Mouse (Mus musculus) CH12.LX (cell line): ENCODE results near the gene Hacl1. TPM values are rescaled to one million over a fixed set of nuclear protein-coding genes. Genes with fewer than 3 reads are reported as not detected.

ENCODE experiments used
- DNase-seq: peaks from one replicate; pipeline ENCODE4 v3.0.0-alpha.2; 2013; ENCODE audit errors: extremely low read depth
- H3K27ac ChIP-seq: 2 replicates; pipeline ENCODE4 v1.5.1; 2012; ENCODE audit warnings: low read depth, mild to moderate bottlenecking, control low read depth, moderate library complexity; ENCODE audit not compliant: insufficient read depth
- H3K27me3 ChIP-seq: replicated peaks from 2 replicates; pipeline ENCODE3; 2012; ENCODE audit warnings: inconsistent platforms
- H3K36me3 ChIP-seq, 2 experiments: replicated peaks in 1 of 2; 2 replicates each; pipeline versions ENCODE3 to v1.6.1; 2012; ENCODE audit warnings: inconsistent platforms in 1 of 2, low read length in 1 of 2, mild to moderate bottlenecking in 1 of 2, mixed read lengths in 1 of 2, moderate library complexity in 1 of 2; ENCODE audit not compliant: control insufficient read depth in 1 of 2, insufficient read depth in 1 of 2
- H3K4me1 ChIP-seq, 2 experiments: 2 replicates each; pipeline ENCODE4 v1.6.1; 2012; ENCODE audit warnings: inconsistent platforms in 1 of 2, moderate library complexity in 1 of 2; ENCODE audit not compliant: insufficient read depth in 2 of 2, control insufficient read depth in 1 of 2
- H3K4me2 ChIP-seq: 2 replicates; pipeline ENCODE4 v1.6.1; 2012; ENCODE audit warnings: low read depth, mild to moderate bottlenecking, control low read depth; ENCODE audit not compliant: poor library complexity, insufficient read depth, severe bottlenecking
- H3K4me3 ChIP-seq, 3 experiments: fragments of 150-350 bp in 1 of 3; sonication (generic) in 1 of 3; replicated peaks in 1 of 3; 2 replicates each; pipeline versions ENCODE3 to v1.5.1; 2011 to 2012; ENCODE audit warnings: low read depth in 2 of 3, low read length in 2 of 3, mild to moderate bottlenecking in 2 of 3, moderate library complexity in 2 of 3, control low read depth in 1 of 3, improper control_type of control experiment in 1 of 3, inconsistent platforms in 1 of 3, mixed read lengths in 1 of 3; ENCODE audit not compliant: poor library complexity in 1 of 3
- H3K79me2 ChIP-seq: replicated peaks from 2 replicates; pipeline ENCODE4 v1.6.1; 2012; ENCODE audit warnings: mild to moderate bottlenecking, moderate library complexity; ENCODE audit not compliant: control insufficient read depth, poor library complexity, insufficient read depth, severe bottlenecking; ENCODE audit errors: extremely low read depth
- H3K9ac ChIP-seq: 2 replicates; pipeline ENCODE4 v1.6.1; 2012; ENCODE audit warnings: low read depth, mild to moderate bottlenecking, control low read depth, moderate library complexity; ENCODE audit not compliant: insufficient read depth
- H3K9me3 ChIP-seq: replicated peaks from 2 replicates; pipeline ENCODE3; 2012; ENCODE audit warnings: low read length, inconsistent platforms, mixed read lengths
- BHLHE40 ChIP-seq: IDR thresholded peaks from 2 replicates; pipeline ENCODE4 v1.6.1; 2011; ENCODE audit warnings: mild to moderate bottlenecking, low read depth, low read length, improper control_type of control experiment
- CHD1 ChIP-seq: IDR thresholded peaks from 2 replicates; pipeline ENCODE4 v1.6.1; 2012; ENCODE audit warnings: low read depth, low read length, improper control_type of control experiment, inconsistent platforms
- CTCF ChIP-seq, 2 experiments: IDR thresholded peaks in 1 of 2; conservative IDR thresholded peaks in 1 of 2; 2 replicates each; pipeline ENCODE4 v1.5.1; 2011 to 2012; ENCODE audit warnings: low read depth in 2 of 2, low read length in 2 of 2, improper control_type of control experiment in 1 of 2, inconsistent platforms in 1 of 2, mild to moderate bottlenecking in 1 of 2, moderate library complexity in 1 of 2
- E2F4 ChIP-seq: IDR thresholded peaks from 2 replicates; pipeline ENCODE4 v1.6.1; 2011; ENCODE audit warnings: low read depth, low read length, improper control_type of control experiment; ENCODE audit not compliant: insufficient replicate concordance
- ELF1 ChIP-seq: IDR thresholded peaks from 2 replicates; pipeline ENCODE4 v1.6.1; 2014; ENCODE audit warnings: low read depth, mild to moderate bottlenecking, inconsistent platforms, low read length, improper control_type of control experiment
- EP300 ChIP-seq: IDR thresholded peaks from 2 replicates; pipeline ENCODE4 v1.6.1; 2011; ENCODE audit warnings: low read length, improper control_type of control experiment
- GABPA ChIP-seq: IDR thresholded peaks from 2 replicates; pipeline ENCODE4 v1.6.1; 2012; ENCODE audit warnings: low read depth, low read length, improper control_type of control experiment, inconsistent platforms; ENCODE audit not compliant: insufficient replicate concordance
- HCFC1 ChIP-seq: IDR thresholded peaks from 2 replicates; pipeline ENCODE4 v1.6.1; 2012; ENCODE audit warnings: low read depth, mild to moderate bottlenecking, inconsistent platforms, low read length, improper control_type of control experiment
- IRF4 ChIP-seq: IDR thresholded peaks from 2 replicates; pipeline ENCODE4 v1.6.1; 2014; ENCODE audit warnings: low read depth, mild to moderate bottlenecking, inconsistent platforms, low read length, improper control_type of control experiment
- JUN ChIP-seq: IDR thresholded peaks from 2 replicates; pipeline ENCODE4 v1.6.1; 2011; ENCODE audit warnings: low read depth, mild to moderate bottlenecking, low read length, improper control_type of control experiment, moderate library complexity; ENCODE audit not compliant: insufficient read depth
- JUND ChIP-seq: conservative IDR thresholded peaks from 2 replicates; pipeline ENCODE4 v1.6.1; 2011; ENCODE audit warnings: low read depth, low read length, improper control_type of control experiment
- KAT2A ChIP-seq: IDR thresholded peaks from 2 replicates; pipeline ENCODE4 v1.6.1; 2012; ENCODE audit warnings: low read length, improper control_type of control experiment, inconsistent platforms; ENCODE audit not compliant: insufficient replicate concordance
- MAX ChIP-seq: IDR thresholded peaks from 2 replicates; pipeline ENCODE4 v1.6.1; 2011; ENCODE audit warnings: low read length, improper control_type of control experiment
- MEF2A ChIP-seq: IDR thresholded peaks from 2 replicates; pipeline ENCODE4 v1.6.1; 2014; ENCODE audit warnings: low read depth, mild to moderate bottlenecking, inconsistent platforms, low read length, improper control_type of control experiment, borderline replicate concordance
- MXI1 ChIP-seq: IDR thresholded peaks from 2 replicates; pipeline ENCODE4 v1.6.1; 2011; ENCODE audit warnings: mild to moderate bottlenecking, low read depth, low read length, improper control_type of control experiment
- MYC ChIP-seq: IDR thresholded peaks from 2 replicates; pipeline ENCODE4 v1.6.1; 2011; ENCODE audit warnings: low read depth, mild to moderate bottlenecking, improper control_type of control experiment, low read length
- NELFE ChIP-seq: IDR thresholded peaks from 2 replicates; pipeline ENCODE4 v1.6.1; 2011; ENCODE audit warnings: low read depth, low read length, improper control_type of control experiment
- POLR2AphosphoS2 ChIP-seq: IDR thresholded peaks from 2 replicates; pipeline ENCODE4 v1.6.1; 2011; ENCODE audit warnings: low read depth, low read length, improper control_type of control experiment
- RCOR1 ChIP-seq: conservative IDR thresholded peaks from 2 replicates; pipeline ENCODE4 v1.6.1; 2012; ENCODE audit warnings: low read depth, mild to moderate bottlenecking, inconsistent platforms, low read length, improper control_type of control experiment
- SIN3A ChIP-seq: IDR thresholded peaks from 2 replicates; pipeline ENCODE4 v1.6.1; 2012; ENCODE audit warnings: low read length, improper control_type of control experiment, inconsistent platforms
- TBP ChIP-seq: conservative IDR thresholded peaks from 2 replicates; pipeline ENCODE4 v1.6.1; 2011; ENCODE audit warnings: low read depth, low read length, improper control_type of control experiment
- USF1 ChIP-seq: IDR thresholded peaks from 2 replicates; pipeline ENCODE4 v1.6.1; 2014; ENCODE audit warnings: low read depth, mild to moderate bottlenecking, inconsistent platforms, low read length, improper control_type of control experiment
- USF2 ChIP-seq: conservative IDR thresholded peaks from 2 replicates; pipeline ENCODE4 v1.6.1; 2011; ENCODE audit warnings: low read depth, low read length, improper control_type of control experiment
- ZKSCAN1 ChIP-seq: IDR thresholded peaks from 2 replicates; pipeline ENCODE4 v1.6.1; 2012; ENCODE audit warnings: low read depth, inconsistent platforms, low read length, improper control_type of control experiment, borderline replicate concordance
- ZMIZ1 ChIP-seq: IDR thresholded peaks from 2 replicates; pipeline ENCODE4 v1.6.1; 2012; ENCODE audit warnings: low read depth, mild to moderate bottlenecking, inconsistent platforms, low read length, improper control_type of control experiment
- dilution Hi-C: fragments of 300-500 bp; cut with MboI; formaldehyde crosslinking; loops from 2 replicates; pipeline ENCODE4 v1.14.3; 2020; ENCODE audit warnings: low sequenced_read_pairs; ENCODE audit not compliant: extremely low pct_unique_long_range_greater_than_20kb, extremely low pct_ligation_motif_present
- in situ Hi-C: fragments of 300-500 bp; cut with MboI; formaldehyde crosslinking; loops from 3 replicates; pipeline ENCODE4 v1.14.3; 2019; ENCODE audit warnings: low sequenced_read_pairs, low pct_ligation_motif_present, low pct_unique_long_range_greater_than_20kb, mixed read lengths
- polyA plus RNA-seq: library from polyadenylated mRNA; unstranded; fragments of >175 nt; gene quantifications from 2 replicates; pipeline ENCODE4 v1.2.1, GENCODE M21; 2012; ENCODE audit warnings: low read depth; ENCODE audit not compliant: insufficient read length
- total RNA-seq, 2 experiments: library from RNA; depleted of rRNA; stranded (reverse); fragments of 300-350 nt in 1 of 2; fragments of >200 nt in 1 of 2; gene quantifications; 2 replicates each; pipeline ENCODE4 v1.2.3; 2012 to 2014

Gene Hacl1
- total and polyA plus RNA-seq, 3 experiments = 13.6 to 22.6 (median 20.2) TPM

- no peak for DNase-seq
- peaks cover 10 to 28% of the 10 kb centered on the region in 2 experiments for H3K36me3 ChIP-seq
- dilution Hi-C loops = no loop called here
- TF ChIP-seq SIN3A = no peak
- TF ChIP-seq EP300 = 0 out of 2 replicates have a peak, but pooled peaks have one; percentile 12
- 0 out of 2 replicates have a peak, but pooled peaks have one; percentile 53 for TF ChIP-seq IRF4
- TF ChIP-seq, all 38 proteins: peak for 2
- Histone ChIP-seq H3K27ac (peak overlapping the region; percentile 7; the same call in 1 of the 2 replicates), H3K9me3 (peaks cover 8% of the 10 kb centered on the region), H3K4me3 (no peak overlapping the region), H3K9ac (no peak overlapping the region), H3K27me3 (no peaks in the 10 kb centered on the region), H3K4me2 (peak overlapping the region; percentile 33), H3K79me2 (no peaks in the 10 kb centered on the region), H3K4me1 (peaks cover 26 to 61% of the 10 kb centered on the region in 2 experiments)
- in situ Hi-C loops = no loop called here
These were observed 28.1 kb upstream of the Hacl1 start for GRCm38 (mm10) chr14:31669161-31669611.

- no peak for TF ChIP-seq USF2
- no peak for TF ChIP-seq TBP
- TF ChIP-seq CTCF (conservative IDR thresholded peaks at IDR 0.05 in 1 of 2, IDR thresholded peaks at IDR 0.05 in 1 of 2; ENCODE audit: low read depth in 2 of 2, low read length in 2 of 2) = no peak
- TF ChIP-seq ZKSCAN1 = no peak
- no peak for TF ChIP-seq JUN
- no peak for TF ChIP-seq ZMIZ1
- TF ChIP-seq CHD1 = no peak
- TF ChIP-seq EP300 = no peak
- TF ChIP-seq MXI1 = no peak
- no peak overlapping the region for H3K4me3 ChIP-seq
These were observed 27.2 kb upstream of the Hacl1 start for GRCm38 (mm10) chr14:31668326-31668725.

GRCm38 (mm10) chr14:31667741-31668140, 26.7 kb upstream of the Hacl1 start:
- peaks cover 38 to 75% of the 10 kb centered on the region in 2 experiments for H3K4me1 ChIP-seq
- no peak overlapping the region for H3K27ac ChIP-seq
- H3K4me2 ChIP-seq = no peak overlapping the region
- no peaks in the 10 kb centered on the region for H3K79me2 ChIP-seq
- no peak overlapping the region for H3K9ac ChIP-seq
- no peak for TF ChIP-seq POLR2AphosphoS2
- TF ChIP-seq ZMIZ1 = no peak
- TF ChIP-seq USF1 = no peak
- no peak for TF ChIP-seq TBP
- TF ChIP-seq EP300 = no peak
- TF ChIP-seq MYC = no peak
- TF ChIP-seq GABPA = no peak
- TF ChIP-seq IRF4 = no peak
- TF ChIP-seq HCFC1 = no peak
- TF ChIP-seq RCOR1 = no peak
- no peak for TF ChIP-seq KAT2A
- TF ChIP-seq ELF1 = no peak
- no peak for TF ChIP-seq MAX
- no peak for TF ChIP-seq E2F4
- no peak for TF ChIP-seq NELFE
- no peak for TF ChIP-seq CHD1
- no peak for TF ChIP-seq JUND
- no peak for TF ChIP-seq BHLHE40
- TF ChIP-seq MEF2A = no peak
- TF ChIP-seq CTCF (conservative IDR thresholded peaks at IDR 0.05 in 1 of 2, IDR thresholded peaks at IDR 0.05 in 1 of 2; ENCODE audit: low read depth in 2 of 2, low read length in 2 of 2) = no peak
- H3K9me3 ChIP-seq = peaks cover 8% of the 10 kb centered on the region
- H3K36me3 ChIP-seq = peaks cover 10 to 30% of the 10 kb centered on the region in 2 experiments
- dilution Hi-C loops = no loop called here
- no peaks in the 10 kb centered on the region for H3K27me3 ChIP-seq
- DNase-seq = no peak
- in situ Hi-C loops = no loop called here
- H3K4me3 ChIP-seq = no peak overlapping the region

More at GRCm38 (mm10) chr14:31668326-31668725, 27.2 kb upstream of the Hacl1 start:
- H3K4me2 ChIP-seq = no peak overlapping the region
- H3K36me3 ChIP-seq = peaks cover 10 to 30% of the 10 kb centered on the region in 2 experiments
- no peak overlapping the region for H3K27ac ChIP-seq
- H3K79me2 ChIP-seq = no peaks in the 10 kb centered on the region
- peaks cover 32 to 70% of the 10 kb centered on the region in 2 experiments for H3K4me1 ChIP-seq
- no peaks in the 10 kb centered on the region for H3K27me3 ChIP-seq
- dilution Hi-C loops = no loop called here
- H3K9ac ChIP-seq = no peak overlapping the region
- in situ Hi-C loops = no loop called here
- no peak for DNase-seq
- peaks cover 8% of the 10 kb centered on the region for H3K9me3 ChIP-seq
